Mouse (Mus musculus) E14TG2a.4 (cell line): ENCODE data around the gene Gprin1.
A peak's percentile ranks its signal among the peaks of the same experiment; 100 is the strongest.

Source experiments
- H3K27me3 ChIP-seq: 2 replicates; pipeline ENCODE4 v1.6.1; 2014; ENCODE audit warnings: low read length, control low read depth; ENCODE audit not compliant: insufficient read depth
- H3K36me3 ChIP-seq: 2 replicates; pipeline ENCODE4 v1.6.1; 2014; ENCODE audit warnings: low read length, control low read depth; ENCODE audit not compliant: insufficient read depth
- H3K4me1 ChIP-seq: replicated peaks from 2 replicates; pipeline ENCODE4 v1.6.1; 2014; ENCODE audit warnings: low read depth, low read length, control low read depth
- H3K4me3 ChIP-seq: replicated peaks from 2 replicates; pipeline ENCODE4 v1.5.1; 2014; ENCODE audit warnings: mild to moderate bottlenecking, low read length
- H3K9me3 ChIP-seq: 2 replicates; pipeline ENCODE4 v1.6.1; 2014; ENCODE audit warnings: low read length, control low read depth
- CTCF ChIP-seq: conservative IDR thresholded peaks from 2 replicates; pipeline ENCODE4 v1.5.1; 2014; ENCODE audit warnings: low read length
- NANOG ChIP-seq: IDR thresholded peaks from 2 replicates; pipeline ENCODE4 v1.6.1; 2014; ENCODE audit warnings: borderline replicate concordance, low read length, mixed read lengths
- POU5F1 ChIP-seq: IDR thresholded peaks from 2 replicates; pipeline ENCODE4 v1.6.1; 2014; ENCODE audit warnings: low read length, borderline replicate concordance

Gprin1 gene

DNA sequence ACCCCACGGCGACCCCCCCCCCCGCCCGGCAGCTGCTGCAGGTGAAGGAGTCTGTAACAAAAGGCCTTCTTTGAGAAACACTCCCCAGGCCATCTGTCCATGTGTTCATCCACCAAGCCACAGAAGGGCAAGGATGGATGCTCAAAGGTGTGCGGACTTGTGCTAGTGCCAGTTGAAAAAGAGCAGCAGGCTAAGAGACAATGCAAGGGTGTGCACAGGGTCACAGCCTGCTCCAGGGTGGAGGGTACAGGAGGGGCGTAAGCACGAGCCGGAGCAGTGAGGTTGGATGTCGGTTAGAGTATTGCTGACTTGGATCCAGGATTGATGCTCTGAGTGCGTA, 983 bp downstream of the Gprin1 start:
- Histone ChIP-seq H3K27me3 (peaks cover 81% of the 10 kb centered on the region), H3K4me1 (peaks cover 8% of the 10 kb centered on the region), H3K9me3 (no peaks in the 10 kb centered on the region), H3K36me3 (no peaks in the 10 kb centered on the region), H3K4me3 (peak overlapping the region; percentile 87; the same call in 1 of the 2 replicates)
- TF ChIP-seq POU5F1 (no peak), CTCF (no peak), NANOG (no peak)

DNA sequence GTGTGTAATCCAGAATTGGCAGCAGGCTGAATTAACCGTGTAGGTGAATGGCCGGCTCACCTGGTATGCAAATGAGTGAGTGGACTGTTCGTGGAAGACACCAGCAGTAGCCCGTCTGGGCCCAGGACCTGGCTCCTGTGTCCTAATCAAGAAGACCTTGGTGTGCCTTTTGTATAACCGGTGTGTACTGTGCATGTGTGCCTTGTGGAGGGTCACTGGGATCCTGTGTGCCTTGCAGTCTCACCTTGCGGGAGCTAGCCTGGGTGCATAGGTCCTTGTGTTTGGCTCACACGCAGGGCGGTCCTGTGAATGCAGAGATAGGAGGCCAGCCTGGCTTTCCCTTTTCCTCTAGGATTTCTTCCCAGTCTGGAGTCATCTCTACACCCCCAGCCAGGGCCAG, 1.5 kb downstream of the Gprin1 start:
- TF ChIP-seq NANOG (no peak), CTCF (no peak), POU5F1 (no peak)
- H3K9me3 ChIP-seq: no peaks in the 10 kb centered on the region
- peaks cover 8% of the 10 kb centered on the region for H3K4me1 ChIP-seq

DNA sequence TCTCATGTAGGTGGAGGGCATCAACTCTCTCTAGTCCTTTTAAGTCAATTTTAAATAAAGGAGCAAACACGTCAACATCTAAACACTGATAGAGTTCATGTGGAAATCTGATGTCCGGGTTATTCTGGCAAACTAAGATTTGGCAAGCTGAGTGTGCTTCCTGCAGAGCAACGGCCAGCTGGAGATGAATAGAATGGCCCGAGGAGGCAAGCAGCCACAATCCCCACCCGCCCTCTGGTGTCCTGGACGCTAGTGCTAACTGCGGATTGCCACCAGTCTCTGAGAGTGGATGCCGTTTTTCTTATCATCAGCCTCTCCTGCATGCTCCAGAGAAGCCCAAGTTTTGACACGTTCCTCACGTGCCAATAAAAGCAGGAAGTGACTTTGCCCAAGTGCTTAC, 2.8 kb downstream of the Gprin1 start:
- Histone ChIP-seq H3K4me3 (no peak overlapping the region), H3K9me3 (no peaks in the 10 kb centered on the region), H3K4me1 (peaks cover 8% of the 10 kb centered on the region), H3K27me3 (peaks cover 70% of the 10 kb centered on the region), H3K36me3 (no peaks in the 10 kb centered on the region)
- TF ChIP-seq POU5F1 (no peak), CTCF (no peak)

More for the DNA sequence above, 1.5 kb downstream of the Gprin1 start:
- no peak overlapping the region for H3K4me3 ChIP-seq
- H3K27me3 ChIP-seq: peaks cover 76% of the 10 kb centered on the region
- no peaks in the 10 kb centered on the region for H3K36me3 ChIP-seq

DNA sequence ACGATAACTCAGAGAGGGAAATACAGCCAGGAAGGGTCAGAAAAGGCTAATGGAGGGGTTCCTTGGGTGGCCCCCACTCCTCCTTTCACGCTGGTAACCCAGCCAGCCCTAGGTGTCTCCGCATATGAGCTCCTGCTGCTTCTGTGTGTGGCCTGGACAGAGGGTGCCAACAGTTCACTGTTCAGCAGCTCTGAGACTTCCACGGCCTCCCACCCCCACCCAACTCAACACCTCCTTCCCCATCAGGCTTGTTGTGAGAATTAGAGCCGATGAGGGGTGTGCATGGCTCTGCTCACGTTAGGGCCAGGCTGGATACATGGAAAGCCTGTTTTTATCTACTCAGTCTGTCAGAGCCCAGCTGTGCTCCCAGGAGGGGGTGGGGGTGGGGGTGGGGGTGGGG, 3.6 kb downstream of the Gprin1 start:
- H3K4me3 ChIP-seq: no peak overlapping the region

DNA sequence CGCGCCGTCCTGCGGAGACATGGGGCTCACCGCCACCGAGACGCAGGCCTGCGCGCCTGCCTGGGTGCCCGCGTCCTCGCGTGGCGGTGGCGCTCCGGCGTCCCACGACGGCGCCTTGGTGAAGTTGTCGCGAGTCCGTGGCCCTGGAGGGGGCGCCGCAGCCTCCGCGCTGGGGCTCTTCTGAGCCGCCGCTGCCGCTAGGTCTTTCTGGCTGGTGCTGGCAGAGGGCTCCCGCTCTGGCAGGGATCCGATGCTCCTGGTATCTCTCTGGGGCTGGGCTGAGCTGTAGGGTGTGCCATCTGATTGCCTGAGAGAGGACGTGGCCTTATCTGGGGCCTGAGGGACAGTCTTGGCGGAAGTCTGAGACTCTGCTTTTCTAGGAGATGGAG, 11.5 kb downstream of the Gprin1 start:
- no peaks in the 10 kb centered on the region for H3K36me3 ChIP-seq
- peaks cover 15% of the 10 kb centered on the region for H3K4me1 ChIP-seq
- TF ChIP-seq POU5F1 (no peak), NANOG (no peak), CTCF (no peak)
- H3K9me3 ChIP-seq: no peaks in the 10 kb centered on the region
- peaks cover 81% of the 10 kb centered on the region for H3K27me3 ChIP-seq
- peak overlapping the region; percentile 79 for H3K4me3 ChIP-seq

More for the DNA sequence above, 3.6 kb downstream of the Gprin1 start:
- Histone ChIP-seq H3K36me3 (no peaks in the 10 kb centered on the region), H3K9me3 (no peaks in the 10 kb centered on the region), H3K4me1 (peaks cover 8% of the 10 kb centered on the region), H3K27me3 (peaks cover 70% of the 10 kb centered on the region)
- TF ChIP-seq POU5F1 (no peak), CTCF (no peak), NANOG (no peak)

DNA sequence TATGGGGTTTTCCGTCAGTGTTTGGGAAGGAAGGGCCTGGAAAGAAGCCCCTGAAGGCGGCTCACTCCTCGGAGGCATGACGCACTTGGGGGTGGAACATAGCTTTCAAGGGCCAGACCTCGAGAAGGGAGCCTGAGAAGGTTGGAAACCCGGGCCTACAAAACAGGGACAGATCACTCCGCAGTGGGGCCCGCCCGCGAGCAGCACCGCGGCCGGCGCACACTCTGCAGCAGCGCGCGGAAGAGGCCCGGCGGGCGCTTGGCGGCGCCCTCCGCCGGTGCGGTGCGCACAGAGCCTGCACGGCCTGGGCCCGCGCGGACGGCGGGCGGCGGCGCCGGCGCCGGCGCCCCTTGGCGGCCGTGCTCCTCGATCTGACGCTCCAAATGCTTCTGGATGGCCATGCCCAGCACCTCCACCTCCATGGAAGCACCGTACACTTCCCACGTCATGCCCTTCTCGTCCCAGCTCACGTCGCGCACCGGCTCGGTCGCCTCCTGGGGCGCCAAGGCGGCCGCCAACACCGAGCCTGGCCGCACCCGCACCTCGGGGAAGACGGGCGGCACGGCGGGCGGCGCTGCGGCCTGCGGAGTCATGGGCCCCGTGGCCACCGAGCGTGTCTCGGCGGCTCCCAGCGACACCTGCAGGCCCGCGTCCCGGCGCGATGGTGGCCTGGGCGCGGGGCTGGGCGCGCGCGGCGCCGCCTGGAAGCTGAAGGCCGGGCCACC, 12.0 kb downstream of the Gprin1 start:
- H3K4me1 ChIP-seq: peaks cover 15% of the 10 kb centered on the region
- TF ChIP-seq NANOG (no peak), CTCF (no peak), POU5F1 (no peak)
- H3K4me3 ChIP-seq: peak overlapping the region; percentile 79
- H3K27me3 ChIP-seq: peaks cover 80% of the 10 kb centered on the region
- H3K9me3 ChIP-seq: no peaks in the 10 kb centered on the region
- no peaks in the 10 kb centered on the region for H3K36me3 ChIP-seq

DNA sequence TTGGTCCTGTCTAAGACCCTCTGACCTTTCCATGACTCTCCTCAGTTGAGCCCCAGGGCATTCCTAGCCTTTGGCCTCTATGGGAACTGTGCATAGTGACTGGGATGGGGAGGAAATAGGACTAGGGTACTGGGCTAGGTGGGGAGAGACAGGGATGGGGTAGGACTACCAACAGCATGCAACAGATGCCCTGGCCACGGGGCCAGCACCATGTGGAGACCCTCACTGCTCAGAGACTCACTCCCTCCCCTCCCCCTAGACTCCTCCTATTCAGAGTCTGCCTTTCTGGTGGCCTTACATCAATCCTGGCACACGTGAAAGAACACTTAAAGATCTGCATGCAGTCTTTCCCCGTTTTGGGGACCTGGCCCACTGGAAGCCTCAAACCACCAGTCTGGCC, 12.7 kb downstream of the Gprin1 start:
- Histone ChIP-seq H3K9me3 (no peaks in the 10 kb centered on the region), H3K4me3 (peak overlapping the region; percentile 79), H3K27me3 (peaks cover 74% of the 10 kb centered on the region), H3K36me3 (no peaks in the 10 kb centered on the region), H3K4me1 (peaks cover 15% of the 10 kb centered on the region)
- TF ChIP-seq POU5F1 (no peak), NANOG (no peak), CTCF (no peak)

DNA sequence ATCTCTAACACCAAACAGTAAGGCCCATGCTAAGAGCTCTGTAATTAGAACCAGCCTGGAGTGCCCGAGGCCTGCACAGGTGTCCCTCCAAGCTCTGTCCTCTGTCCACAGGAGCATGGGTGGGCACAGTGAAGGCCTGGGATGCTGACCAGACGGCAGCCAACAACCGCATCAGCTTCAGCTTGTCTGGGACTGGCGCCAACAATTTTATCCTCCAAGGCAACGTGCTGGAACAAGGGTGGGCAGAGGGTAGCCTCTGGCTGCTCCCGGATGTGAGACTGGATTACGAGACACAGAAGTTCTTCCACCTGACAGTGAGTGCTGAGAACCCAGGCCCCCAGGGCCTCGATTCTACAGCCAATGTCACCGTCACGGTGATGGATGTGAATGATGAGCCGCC, 23.5 kb downstream of the Gprin1 start:
- no peak for TF ChIP-seq CTCF
- TF ChIP-seq NANOG: no peak
- no peak for TF ChIP-seq POU5F1
- no peak overlapping the region for H3K4me3 ChIP-seq
- peaks cover 6% of the 10 kb centered on the region for H3K9me3 ChIP-seq
- H3K4me1 ChIP-seq: peaks cover 4% of the 10 kb centered on the region; the same call in 1 of the 2 replicates
- peaks cover 9% of the 10 kb centered on the region; the same call in 1 of the 2 replicates for H3K27me3 ChIP-seq
- no peaks in the 10 kb centered on the region for H3K36me3 ChIP-seq

DNA sequence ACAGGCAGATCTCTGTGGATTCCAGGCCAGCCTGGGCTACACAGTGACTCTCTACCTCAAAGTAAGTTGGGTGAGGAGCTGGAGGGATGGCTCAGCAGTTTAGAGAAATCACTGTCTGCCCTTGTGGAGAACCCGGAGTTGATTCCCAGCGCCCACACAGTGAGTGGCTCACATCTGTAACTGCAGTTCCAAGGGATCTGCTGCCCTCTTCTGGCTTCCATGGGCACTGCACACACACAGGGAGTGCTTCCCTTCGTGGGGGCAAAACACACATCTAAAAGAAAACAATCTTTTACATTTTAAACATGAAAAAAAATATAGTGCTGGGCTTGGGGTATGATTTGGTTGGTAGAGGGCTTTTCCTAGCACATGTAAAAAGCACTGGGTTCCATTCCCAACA, 26.5 kb downstream of the Gprin1 start:
- Histone ChIP-seq H3K4me3 (no peak overlapping the region), H3K9me3 (peaks cover 6% of the 10 kb centered on the region), H3K36me3 (no peaks in the 10 kb centered on the region), H3K27me3 (peaks cover 12% of the 10 kb centered on the region; the same call in 1 of the 2 replicates), H3K4me1 (peaks cover 14% of the 10 kb centered on the region)
- no peak for TF ChIP-seq NANOG
- TF ChIP-seq CTCF: peak; percentile 83
- no peak for TF ChIP-seq POU5F1
